ENCODE assay signal across 8 mouse cellular contexts in the genomic region with DNA sequence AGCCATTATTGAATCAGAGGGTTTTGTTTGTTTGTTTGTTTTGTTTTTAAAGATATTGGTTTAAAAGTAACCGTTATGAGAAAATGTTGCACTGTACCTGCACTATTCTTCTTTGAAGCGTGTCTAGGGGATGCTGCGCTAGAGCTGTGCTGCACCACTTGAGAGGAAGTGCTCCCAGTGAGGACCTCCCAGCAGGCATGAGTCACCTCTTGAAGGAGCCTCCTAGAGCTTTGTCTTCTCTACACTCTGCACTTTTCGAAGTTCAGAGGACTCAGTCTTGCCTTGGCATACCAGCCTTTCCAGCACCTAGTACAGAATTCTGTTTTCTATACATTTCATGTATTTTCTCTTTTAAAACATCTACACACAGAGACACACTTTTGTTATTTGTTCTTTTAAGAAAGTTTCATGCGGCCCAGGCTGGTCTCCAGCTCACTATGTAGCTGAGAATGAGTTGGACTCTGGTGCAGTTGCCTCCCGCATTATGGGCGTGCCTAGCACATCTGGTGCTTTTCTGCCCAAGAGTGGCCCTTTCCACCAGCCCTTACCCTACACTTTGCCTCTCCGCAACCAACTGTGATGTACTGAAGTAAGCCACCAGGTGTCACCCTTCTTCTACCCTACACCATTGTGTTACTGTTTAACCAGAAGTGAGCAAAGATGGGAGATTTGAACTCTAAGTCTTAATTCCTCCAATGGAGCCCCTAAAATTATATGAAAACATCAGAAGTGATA. TPM values are rescaled to one million over a fixed set of nuclear protein-coding genes. Genes with fewer than 3 reads are reported as not detected.
DNase-seq lines count a peak whose midpoint lies in the region; ATAC-seq and TF ChIP-seq lines count a peak whose summit lies in the region.

No protein-coding gene starts in this region.

- no peak overlapping the region for H3K9ac ChIP-seq in embryonic facial prominence, embryonic 14.5 days (ENCODE audit: low read depth, low read length)
- 0 out of 2 replicates have a peak overlapping the region, but pooled peaks have one; percentile 43 for H3K9ac ChIP-seq in heart, embryonic 11.5 days (ENCODE audit: low read depth, low read length)
- no peak overlapping the region for H3K9ac ChIP-seq in kidney, postnatal 0 days (ENCODE audit: low read depth, low read length)
- H3K9ac ChIP-seq in liver, adult 2 months (ENCODE audit: low read depth, low read length) = no peak overlapping the region
- H3K9ac ChIP-seq in stomach, postnatal 0 days (ENCODE audit: low read length) = no peak overlapping the region

- no peak for TF ChIP-seq EP300 in stomach, postnatal 0 days (optimal IDR thresholded peaks at IDR 0.05)

- H3K4me2 ChIP-seq in embryonic facial prominence, embryonic 14.5 days (ENCODE audit: low read depth, low read length) = no peak overlapping the region
- H3K4me2 ChIP-seq in heart, embryonic 11.5 days = no peak overlapping the region
- H3K4me2 ChIP-seq in kidney, postnatal 0 days (ENCODE audit: low read length) = no peak overlapping the region
- H3K4me2 ChIP-seq in stomach, postnatal 0 days (replicated peaks; ENCODE audit: low read depth) = no peak overlapping the region

- ATAC-seq in embryonic facial prominence, embryonic 14.5 days (ENCODE audit: low read depth) = peak; percentile 59
- ATAC-seq in heart, embryonic 11.5 days (replicated peaks; ENCODE audit: insufficient number of reproducible peaks, low FRiP score, low TSS enrichment) = no peak; the same call in 1 of the 2 replicates
- peak; percentile 69 for ATAC-seq in kidney, postnatal 0 days (replicated peaks; ENCODE audit: low FRiP score, low read depth)
- ATAC-seq in stomach, postnatal 0 days (ENCODE audit: low FRiP score, low TSS enrichment) = peak; percentile 66

- H3K27me3 ChIP-seq in C2C12 (ENCODE audit: control insufficient read depth, insufficient read depth, insufficient read length) = no peaks in the 10 kb centered on the region
- H3K27me3 ChIP-seq in embryonic facial prominence, embryonic 14.5 days (replicated peaks; ENCODE audit: control insufficient read depth, insufficient read depth, low read length) = no peaks in the 10 kb centered on the region
- no peaks in the 10 kb centered on the region for H3K27me3 ChIP-seq in heart, embryonic 11.5 days (ENCODE audit: control insufficient read depth, insufficient read depth, low read length)
- H3K27me3 ChIP-seq in kidney, postnatal 0 days (ENCODE audit: insufficient read depth, low read length) = no peaks in the 10 kb centered on the region
- no peaks in the 10 kb centered on the region for H3K27me3 ChIP-seq in liver, adult 2 months (ENCODE audit: control insufficient read depth, insufficient read depth, low read length)
- H3K27me3 ChIP-seq in stomach, postnatal 0 days (ENCODE audit: control insufficient read depth, insufficient read depth, low read length) = no peaks in the 10 kb centered on the region

- 0 out of 2 replicates have a peak, but pooled peaks cover 2% of the 10 kb centered on the region for H3K4me1 ChIP-seq in embryonic facial prominence, embryonic 14.5 days (ENCODE audit: control insufficient read depth, insufficient read depth, low read length)
- no peaks in the 10 kb centered on the region for H3K4me1 ChIP-seq in heart, embryonic 11.5 days (ENCODE audit: control insufficient read depth, insufficient read depth, low read length)
- no peaks in the 10 kb centered on the region for H3K4me1 ChIP-seq in kidney, postnatal 0 days (replicated peaks; ENCODE audit: insufficient read depth, low read length)
- H3K4me1 ChIP-seq in liver, adult 2 months (ENCODE audit: control insufficient read depth, insufficient read depth, low read length) = peaks cover 4% of the 10 kb centered on the region
- H3K4me1 ChIP-seq in stomach, postnatal 0 days (replicated peaks; ENCODE audit: control insufficient read depth, insufficient read depth) = no peaks in the 10 kb centered on the region

- no peak for TF ChIP-seq POLR2A in liver, adult 2 months (IDR thresholded peaks at IDR 0.05; ENCODE audit: extremely low read depth, insufficient read depth, low read length)

- peak; percentile 80 for DNase-seq in adrenal gland, postnatal 10 days
- peak; percentile 87 for DNase-seq in embryonic facial prominence, embryonic 14.5 days (ENCODE audit: low spot score)
- peak; percentile 94 for DNase-seq in kidney, postnatal 0 days (ENCODE audit: low spot score)
- DNase-seq in liver, adult 2 months (ENCODE audit: extremely low read depth, low read depth, low spot score) = peak; percentile 83
- peak; percentile 90 for DNase-seq in naive thymus-derived CD4-positive, alpha-beta T cell, adult 2 months (ENCODE audit: low read depth)
- DNase-seq in stomach, postnatal 0 days (ENCODE audit: low spot score) = peak; percentile 72

- H3K27ac ChIP-seq in embryonic facial prominence, embryonic 14.5 days (replicated peaks; ENCODE audit: low read depth, low read length) = no peak overlapping the region
- no peak overlapping the region for H3K27ac ChIP-seq in heart, embryonic 11.5 days (ENCODE audit: low read depth, low read length)
- no peak overlapping the region for H3K27ac ChIP-seq in kidney, postnatal 0 days
- H3K27ac ChIP-seq in liver, adult 2 months (replicated peaks; ENCODE audit: insufficient read depth, low read depth, low read length) = no peak overlapping the region
- no peak overlapping the region for H3K27ac ChIP-seq in stomach, postnatal 0 days (replicated peaks)

- peak overlapping the region; percentile 43 for H3ac ChIP-seq in C2C12 (ENCODE audit: control insufficient read depth, insufficient read length, low read depth)

- no peaks in the 10 kb centered on the region for H3K79me2 ChIP-seq in C2C12 (ENCODE audit: control insufficient read depth, insufficient read depth)
- no peaks in the 10 kb centered on the region for H3K79me2 ChIP-seq in liver, adult 2 months (ENCODE audit: control insufficient read depth, insufficient read depth, low read length)

- H3K4me3 ChIP-seq in C2C12 (ENCODE audit: insufficient read depth, poor library complexity, severe bottlenecking) = no peak overlapping the region
- no peak overlapping the region for H3K4me3 ChIP-seq in embryonic facial prominence, embryonic 14.5 days (ENCODE audit: low read depth, low read length)
- H3K4me3 ChIP-seq in heart, embryonic 11.5 days (ENCODE audit: low read depth, low read length) = no peak overlapping the region
- no peak overlapping the region for H3K4me3 ChIP-seq in kidney, postnatal 0 days (replicated peaks; ENCODE audit: low read depth, low read length)
- no peak overlapping the region for H3K4me3 ChIP-seq in liver, adult 2 months (ENCODE audit: insufficient read depth, low read depth, low read length)
- H3K4me3 ChIP-seq in stomach, postnatal 0 days (ENCODE audit: low read depth, low read length) = no peak overlapping the region

- 26% methylated on average over 8 of the region's 8 CpGs for WGBS in embryonic facial prominence, embryonic 14.5 days
- 25% methylated on average over 8 of the region's 8 CpGs for WGBS in heart, embryonic 11.5 days (ENCODE audit: insufficient replicate concordance)
- WGBS in kidney, postnatal 0 days = 27% methylated on average over 8 of the region's 8 CpGs
- 27% methylated on average over 8 of the region's 8 CpGs for WGBS in liver, adult 2 months
- 22% methylated on average over 8 of the region's 8 CpGs for WGBS in stomach, postnatal 0 days

- no peaks in the 10 kb centered on the region for H3K79me3 ChIP-seq in C2C12 (ENCODE audit: low read depth)

- H3K9me3 ChIP-seq in embryonic facial prominence, embryonic 14.5 days (ENCODE audit: control insufficient read depth, low read length) = no peaks in the 10 kb centered on the region
- H3K9me3 ChIP-seq in heart, embryonic 11.5 days (replicated peaks; ENCODE audit: control insufficient read depth, low read length) = no peaks in the 10 kb centered on the region
- H3K9me3 ChIP-seq in kidney, postnatal 0 days (replicated peaks; ENCODE audit: low read length) = no peaks in the 10 kb centered on the region
- no peaks in the 10 kb centered on the region for H3K9me3 ChIP-seq in stomach, postnatal 0 days (ENCODE audit: control insufficient read depth, low read length)

- peak; percentile 31 for TF ChIP-seq CTCF in C2C12 (IDR thresholded peaks at IDR 0.05; ENCODE audit: control insufficient read depth, insufficient read depth, insufficient read length)
- TF ChIP-seq CTCF in kidney, postnatal 0 days (IDR thresholded peaks at IDR 0.05; ENCODE audit: low read depth) = peak; percentile 89
- TF ChIP-seq CTCF in liver, adult 2 months (IDR thresholded peaks at IDR 0.05; ENCODE audit: low read depth, low read length) = peak; percentile 66
- peak; percentile 93 for TF ChIP-seq CTCF in stomach, postnatal 0 days (IDR thresholded peaks at IDR 0.05; ENCODE audit: low read depth)

- H3K36me3 ChIP-seq in C2C12 (ENCODE audit: control insufficient read depth, insufficient read depth) = no peaks in the 10 kb centered on the region
- H3K36me3 ChIP-seq in embryonic facial prominence, embryonic 14.5 days (ENCODE audit: control insufficient read depth, insufficient read depth, low read length) = no peaks in the 10 kb centered on the region
- H3K36me3 ChIP-seq in heart, embryonic 11.5 days (ENCODE audit: control insufficient read depth, insufficient read depth, low read length) = no peaks in the 10 kb centered on the region
- no peaks in the 10 kb centered on the region for H3K36me3 ChIP-seq in kidney, postnatal 0 days (ENCODE audit: insufficient read depth, low read length)
- H3K36me3 ChIP-seq in liver, adult 2 months (ENCODE audit: control insufficient read depth, insufficient read depth, low read length) = peaks cover 16% of the 10 kb centered on the region; the same call in 1 of the 2 replicates
- no peaks in the 10 kb centered on the region for H3K36me3 ChIP-seq in stomach, postnatal 0 days (ENCODE audit: control insufficient read depth, insufficient read depth, low read length)

RNA-seq across cellular contexts. Expression of gene Hist1h4c, which starts 2.7 kb away (rescaled TPM):
- 0.62 TPM for polyA plus RNA-seq in C2C12 (2012; fragmentation: generic; extraction: Trizol)
- 100 to 1,000 TPM; 175 to 199 TPM for total RNA-seq in adrenal gland, postnatal 10 days (2021)
- polyA plus RNA-seq in embryonic facial prominence, embryonic 14.5 days (2014; fragmentation: Nextera tagmentation; extraction: Ambion mirVana) = 5.7 and 5.8 TPM in 2 replicates
- polyA plus RNA-seq in heart, embryonic 11.5 days (2014; fragmentation: Nextera tagmentation; extraction: Ambion mirVana) = 0.69 and 2.7 TPM in 2 replicates
- 5.2 and 7.4 TPM in 2 replicates for polyA plus RNA-seq in kidney, postnatal 0 days (2015; fragmentation: Nextera tagmentation; extraction: Ambion mirVana)
- 190 and 256 TPM in 2 replicates for total RNA-seq in liver, adult 2 months (2014; rRNA removed)
- polyA plus RNA-seq in liver, adult 2 months (2012; rRNA removed) = 0.95 and 3.1 TPM in 2 replicates
- polyA plus RNA-seq in stomach, postnatal 0 days (2015; fragmentation: Nextera tagmentation; extraction: Ambion mirVana) = 2.1 and 3.2 TPM in 2 replicates

RNA-seq across cellular contexts. Expression of gene Hist1h1t, which starts 5.3 kb away (rescaled TPM):
- polyA plus RNA-seq in C2C12 (2012; fragmentation: generic; extraction: Trizol) = not detected
- total RNA-seq in adrenal gland, postnatal 10 days (2021) = under 1 TPM; 0.69 to 0.88 TPM
- polyA plus RNA-seq in embryonic facial prominence, embryonic 14.5 days (2014; fragmentation: Nextera tagmentation; extraction: Ambion mirVana) = 0.19 and 0.31 TPM in 2 replicates
- polyA plus RNA-seq in heart, embryonic 11.5 days (2014; fragmentation: Nextera tagmentation; extraction: Ambion mirVana) = not detected in 2 replicates
- polyA plus RNA-seq in kidney, postnatal 0 days (2015; fragmentation: Nextera tagmentation; extraction: Ambion mirVana) = not detected in 2 replicates
- total RNA-seq in liver, adult 2 months (2014; rRNA removed) = not detected in 2 replicates
- not detected in 2 replicates for polyA plus RNA-seq in liver, adult 2 months (2012; rRNA removed)
- polyA plus RNA-seq in stomach, postnatal 0 days (2015; fragmentation: Nextera tagmentation; extraction: Ambion mirVana) = not detected in 2 replicates

RNA-seq across cellular contexts. Expression of gene Hfe, which starts 9.7 kb away (rescaled TPM):
- 0.91 TPM for polyA plus RNA-seq in C2C12 (2012; fragmentation: generic; extraction: Trizol)
- 10 to 100 TPM; 23.3 to 31.0 TPM for total RNA-seq in adrenal gland, postnatal 10 days (2021)
- polyA plus RNA-seq in embryonic facial prominence, embryonic 14.5 days (2014; fragmentation: Nextera tagmentation; extraction: Ambion mirVana) = 9.6 and 10.3 TPM in 2 replicates
- polyA plus RNA-seq in heart, embryonic 11.5 days (2014; fragmentation: Nextera tagmentation; extraction: Ambion mirVana) = 8.2 and 9.9 TPM in 2 replicates
- 16.8 and 18.0 TPM in 2 replicates for polyA plus RNA-seq in kidney, postnatal 0 days (2015; fragmentation: Nextera tagmentation; extraction: Ambion mirVana)
- 30.4 and 35.3 TPM in 2 replicates for total RNA-seq in liver, adult 2 months (2014; rRNA removed)
- polyA plus RNA-seq in liver, adult 2 months (2012; rRNA removed) = 32.6 and 40.9 TPM in 2 replicates
- 11.2 and 12.9 TPM in 2 replicates for polyA plus RNA-seq in stomach, postnatal 0 days (2015; fragmentation: Nextera tagmentation; extraction: Ambion mirVana)

RNA-seq across cellular contexts. Expression of gene Hist1h2bc, which starts 17.0 kb away (rescaled TPM):
- polyA plus RNA-seq in C2C12 (2012; fragmentation: generic; extraction: Trizol) = 16.8 TPM
- total RNA-seq in adrenal gland, postnatal 10 days (2021) = 10 to 100 TPM; 76.4 to 77.6 TPM
- polyA plus RNA-seq in embryonic facial prominence, embryonic 14.5 days (2014; fragmentation: Nextera tagmentation; extraction: Ambion mirVana) = 52.7 and 78.2 TPM in 2 replicates
- polyA plus RNA-seq in heart, embryonic 11.5 days (2014; fragmentation: Nextera tagmentation; extraction: Ambion mirVana) = 31.3 and 31.9 TPM in 2 replicates
- polyA plus RNA-seq in kidney, postnatal 0 days (2015; fragmentation: Nextera tagmentation; extraction: Ambion mirVana) = 132 and 139 TPM in 2 replicates
- total RNA-seq in liver, adult 2 months (2014; rRNA removed) = 228 and 265 TPM in 2 replicates
- polyA plus RNA-seq in liver, adult 2 months (2012; rRNA removed) = 312 and 443 TPM in 2 replicates
- polyA plus RNA-seq in stomach, postnatal 0 days (2015; fragmentation: Nextera tagmentation; extraction: Ambion mirVana) = 105 and 115 TPM in 2 replicates

RNA-seq across cellular contexts. Expression of gene Hist1h2ac, which starts 17.2 kb away (rescaled TPM):
- 0.54 TPM for polyA plus RNA-seq in C2C12 (2012; fragmentation: generic; extraction: Trizol)
- total RNA-seq in adrenal gland, postnatal 10 days (2021) = 1 to 10 TPM; 8.3 to 9.7 TPM
- polyA plus RNA-seq in embryonic facial prominence, embryonic 14.5 days (2014; fragmentation: Nextera tagmentation; extraction: Ambion mirVana) = 1.2 and 1.3 TPM in 2 replicates
- polyA plus RNA-seq in heart, embryonic 11.5 days (2014; fragmentation: Nextera tagmentation; extraction: Ambion mirVana) = 0.52 and 0.62 TPM in 2 replicates
- 0.75 and 1.1 TPM in 2 replicates for polyA plus RNA-seq in kidney, postnatal 0 days (2015; fragmentation: Nextera tagmentation; extraction: Ambion mirVana)
- 4.9 and 6.2 TPM in 2 replicates for total RNA-seq in liver, adult 2 months (2014; rRNA removed)
- polyA plus RNA-seq in liver, adult 2 months (2012; rRNA removed) = 0.12 and 0.22 TPM in 2 replicates
- 0.57 and 0.74 TPM in 2 replicates for polyA plus RNA-seq in stomach, postnatal 0 days (2015; fragmentation: Nextera tagmentation; extraction: Ambion mirVana)

Comparison
In these comparisons a context has a peak if more than half of its experiments do, and no peak if none do; other contexts are left out.
1. CTCF ChIP-seq: peak in every context shown above with its lines; median percentile 93 in stomach, postnatal 0 days; 89 in kidney, postnatal 0 days; 66 in liver, adult 2 months; 31 in C2C12.